In the genomic region with DNA sequence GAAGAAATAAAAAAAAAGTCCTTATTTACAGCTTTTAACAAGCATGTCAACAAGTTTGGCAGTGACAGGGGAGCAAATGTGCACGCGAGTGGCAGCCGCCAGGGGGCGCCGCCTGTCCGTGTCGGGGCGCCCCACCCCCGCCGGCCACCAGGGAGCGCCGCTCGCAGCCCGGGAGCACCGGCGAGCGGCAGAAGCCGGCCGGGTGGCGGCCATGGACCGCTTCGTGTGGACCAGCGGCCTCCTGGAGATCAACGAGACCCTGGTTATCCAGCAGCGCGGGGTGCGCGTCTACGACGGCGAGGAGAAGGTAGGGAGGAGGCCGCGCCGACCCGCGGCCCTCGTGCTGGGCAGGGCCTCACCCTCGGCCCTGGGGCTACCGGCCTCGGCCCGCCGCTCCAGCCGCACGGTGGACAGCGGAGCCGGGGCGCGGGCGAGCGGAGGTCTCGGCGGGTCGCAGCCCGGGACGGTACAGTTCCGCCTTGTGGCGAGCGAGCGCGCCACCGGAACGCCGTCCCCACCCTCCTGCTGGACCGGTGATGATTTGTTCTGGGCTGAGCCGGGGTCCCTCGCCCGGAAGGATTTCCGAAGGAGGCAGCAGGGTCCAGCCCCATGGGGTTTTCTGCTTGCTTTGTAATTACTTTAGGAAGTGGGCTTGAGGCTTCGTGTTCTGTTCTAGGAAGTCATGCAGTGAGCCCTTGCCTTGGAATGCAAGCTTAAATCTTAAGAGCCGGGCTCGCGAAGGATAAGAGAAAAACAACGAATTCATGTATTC, we compare ENCODE assay signal across 8 mouse cellular contexts. TPM values are rescaled to one million over a fixed set of nuclear protein-coding genes. Genes with fewer than 3 reads are reported as not detected.
DNase-seq lines count a peak whose midpoint lies in the region; ATAC-seq lines count a peak whose summit lies in the region.

Gene Vps36, plus strand, starts transcription at position 150 of the 772 bp plus-strand sequence.

- intact Hi-C loops in gastrocnemius, postnatal 14 days (cut with DNase I; ENCODE audit: low total_unique reads): no loop called here
- intact Hi-C loops in left cerebral cortex, postnatal 10 days (cut with DNase I): loop anchor here (2.0 to 10.0 kb wide), 4 partner anchors 68 to 382 kb away; partner anchors contain the start of genes Mrps31 and Slc25a15

- peak; percentile 86 for ATAC-seq in inflammation-experienced regulatory T-cells, adult 6 months
- ATAC-seq in megakaryocyte-erythroid progenitor cell, adult 5-6 weeks (replicated peaks; ENCODE audit: low FRiP score, low TSS enrichment, poor library complexity, severe bottlenecking): peak; percentile 87

- peak; percentile 88 for DNase-seq in adipocyte (ENCODE audit: low spot score)
- peak; percentile 80 for DNase-seq in embryo, embryonic 10 days (ENCODE audit: low spot score)
- DNase-seq in gastrocnemius, postnatal 14 days: peak; percentile 89
- peak; percentile 77 to 92 for DNase-seq in left cerebral cortex, postnatal 10 days (ENCODE audit: extremely low spot score in 1 of 2, low spot score in 2 of 2)
- peak; percentile 85 for DNase-seq in right cerebral cortex, postnatal 25 days
- DNase-seq in urinary bladder, postnatal 4 days (ENCODE audit: low spot score in 2 of 2): peak; percentile 86 to 87

RNA-seq across cellular contexts. Expression of gene Vps36, which starts in this region (rescaled TPM):
- 10 to 100 TPM; 27.3 to 27.4 TPM for total RNA-seq in gastrocnemius, postnatal 14 days (2021)
- polyA plus RNA-seq in inflammation-experienced regulatory T-cells, adult 6 months (2017; shearing (Covaris generic)): 10 to 100 TPM; 25.9 to 43.3 (median 32.2) TPM
- 10 to 100 TPM; 41.1 to 41.5 TPM for total RNA-seq in left cerebral cortex, postnatal 10 days (2021)
- 30.9 and 31.8 TPM in 2 replicates for total RNA-seq in megakaryocyte-erythroid progenitor cell, adult 5-6 weeks (2014; fragmentation: Nextera tagmentation)
- total RNA-seq in megakaryocyte-erythroid progenitor cell, adult 5-6 weeks (2017): 30.4 and 38.4 TPM in 2 replicates

Comparison
In these comparisons a context has a peak if more than half of its experiments do, and no peak if none do; other contexts are left out.
1. Peak in every context shown above with its lines: DNase-seq and ATAC-seq.